Mouse (Mus musculus) intestine, embryonic 16.5 days (tissue): ENCODE data around the gene Sfxn5. TPM values are rescaled to one million over a fixed set of nuclear protein-coding genes. Genes with fewer than 3 reads are reported as not detected.

Experiments used
- ATAC-seq: fragments of 200-750 bp; cut with Nextera tagmentation; 2 replicates; pipeline ENCODE4 v1.8.0; 2017; ENCODE audit warnings: moderate TSS enrichment, moderate library complexity
- H3K27ac ChIP-seq: fragments of 300-500 bp; sonication (generic); 2 replicates; pipeline ENCODE4 v1.5.1; 2014; ENCODE audit warnings: mild to moderate bottlenecking, low read length
- H3K27me3 ChIP-seq: fragments of 300-500 bp; sonication (generic); replicated peaks from 2 replicates; pipeline ENCODE4 v1.6.1; 2014; ENCODE audit warnings: low read length, control low read depth, mixed read lengths; ENCODE audit not compliant: control insufficient read depth, insufficient read depth
- H3K36me3 ChIP-seq: fragments of 300-500 bp; sonication (generic); 2 replicates; pipeline ENCODE4 v1.6.1; 2014; ENCODE audit warnings: low read length, control low read depth; ENCODE audit not compliant: control insufficient read depth, insufficient read depth
- H3K4me1 ChIP-seq: fragments of 300-500 bp; sonication (generic); 2 replicates; pipeline ENCODE4 v1.6.1; 2014; ENCODE audit warnings: low read length, control low read depth, mixed read lengths; ENCODE audit not compliant: control insufficient read depth, insufficient read depth
- H3K4me2 ChIP-seq: fragments of 300-500 bp; sonication (generic); 2 replicates; pipeline ENCODE4 v1.6.1; 2014; ENCODE audit warnings: low read depth, low read length, control low read depth
- H3K4me3 ChIP-seq: fragments of 300-500 bp; sonication (generic); 2 replicates; pipeline ENCODE4 v1.5.1; 2014; ENCODE audit warnings: mild to moderate bottlenecking, low read length
- H3K9ac ChIP-seq: fragments of 300-500 bp; sonication (generic); 2 replicates; pipeline ENCODE4 v1.6.1; 2014; ENCODE audit warnings: low read depth, low read length
- H3K9me3 ChIP-seq: fragments of 300-500 bp; sonication (generic); 2 replicates; pipeline ENCODE4 v1.6.1; 2016; ENCODE audit warnings: low read length, control low read depth; ENCODE audit not compliant: control insufficient read depth
- WGBS: fragments of 180-500 bp; shearing (Covaris S2); extraction: QIAGEN DNeasy Blood & Tissue Kit; methylation state at CpG from one replicate; pipeline ENCODE4 v1.1.7; 2014; 5-methylcytosine and 5-hydroxymethylcytosine counted together
- polyA plus RNA-seq: library from polyadenylated mRNA; unstranded; fragments of >200 nt; fragmentation: Nextera tagmentation; extraction: Ambion mirVana; gene quantifications from 2 replicates; pipeline ENCODE4 v1.2.1, GENCODE M21; 2015

Gene Sfxn5
- polyA plus RNA-seq, 1 experiment from 2014 or later: 7.2 TPM

GRCm38 (mm10) chr6:85207345-85207744 lies 125.9 kb downstream of the Sfxn5 start:
- no peak for ATAC-seq
- Histone ChIP-seq H3K4me3 (no peak overlapping the region), H3K4me1 (0 out of 2 replicates have a peak, but pooled peaks cover 4% of the 10 kb centered on the region), H3K9me3 (no peaks in the 10 kb centered on the region), H3K4me2 (no peak overlapping the region), H3K9ac (no peak overlapping the region), H3K27ac (no peak overlapping the region), H3K36me3 (no peaks in the 10 kb centered on the region), H3K27me3 (no peaks in the 10 kb centered on the region)
- 62% methylated on average over 5 of the region's 5 CpGs for WGBS

GRCm38 (mm10) chr6:85206939-85207285 lies 126.3 kb downstream of the Sfxn5 start:
- WGBS: 44% methylated on average over 15 of the region's 15 CpGs
- Histone ChIP-seq H3K4me1 (0 out of 2 replicates have a peak, but pooled peaks cover 4% of the 10 kb centered on the region), H3K27ac (no peak overlapping the region), H3K36me3 (no peaks in the 10 kb centered on the region), H3K9ac (no peak overlapping the region), H3K27me3 (no peaks in the 10 kb centered on the region), H3K4me2 (peak overlapping the region; percentile 13; the same call in 1 of the 2 replicates), H3K4me3 (no peak overlapping the region), H3K9me3 (no peaks in the 10 kb centered on the region)
- peak; percentile 58 for ATAC-seq

GRCm38 (mm10) chr6:85206182-85206938 lies 126.9 kb downstream of the Sfxn5 start:
- no peaks in the 10 kb centered on the region for H3K36me3 ChIP-seq
- 0 out of 2 replicates have a peak, but pooled peaks cover 4% of the 10 kb centered on the region for H3K4me1 ChIP-seq
- ATAC-seq: peak; percentile 81
- peak overlapping the region; percentile 13; the same call in 1 of the 2 replicates for H3K4me2 ChIP-seq
- WGBS: 42% methylated on average over 16 of the region's 16 CpGs
- H3K4me3 ChIP-seq: no peak overlapping the region
- H3K9ac ChIP-seq: no peak overlapping the region
- H3K27ac ChIP-seq: no peak overlapping the region
- no peaks in the 10 kb centered on the region for H3K27me3 ChIP-seq
- H3K9me3 ChIP-seq: no peaks in the 10 kb centered on the region

GRCm38 (mm10) chr6:85197951-85198350 lies 135.3 kb downstream of the Sfxn5 start:
- H3K9me3 ChIP-seq: no peaks in the 10 kb centered on the region
- WGBS: 62% methylated on average over 2 of the region's 2 CpGs
- H3K27ac ChIP-seq: no peak overlapping the region
- no peaks in the 10 kb centered on the region for H3K4me1 ChIP-seq
- H3K9ac ChIP-seq: no peak overlapping the region
- H3K4me2 ChIP-seq: no peak overlapping the region
- no peak overlapping the region for H3K4me3 ChIP-seq
- peaks cover 39% of the 10 kb centered on the region for H3K27me3 ChIP-seq
- no peaks in the 10 kb centered on the region for H3K36me3 ChIP-seq
- no peak for ATAC-seq

GRCm38 (mm10) chr6:85193381-85194318 lies 139.6 kb downstream of the Sfxn5 start:
- Histone ChIP-seq H3K27ac (no peak overlapping the region), H3K9me3 (no peaks in the 10 kb centered on the region), H3K4me3 (no peak overlapping the region), H3K4me1 (peaks cover 6% of the 10 kb centered on the region; the same call in 1 of the 2 replicates), H3K36me3 (no peaks in the 10 kb centered on the region), H3K9ac (no peak overlapping the region), H3K27me3 (peaks cover 75% of the 10 kb centered on the region), H3K4me2 (no peak overlapping the region)
- ATAC-seq: no peak
- WGBS: 11% methylated on average over 29 of the region's 29 CpGs

GRCm38 (mm10) chr6:85191751-85192440 lies 141.3 kb downstream of the Sfxn5 start:
- Histone ChIP-seq H3K36me3 (no peaks in the 10 kb centered on the region), H3K4me1 (peaks cover 19% of the 10 kb centered on the region), H3K4me2 (no peak overlapping the region), H3K9ac (no peak overlapping the region), H3K27ac (no peak overlapping the region), H3K4me3 (no peak overlapping the region), H3K27me3 (peaks cover 85% of the 10 kb centered on the region), H3K9me3 (no peaks in the 10 kb centered on the region)
- no peak for ATAC-seq
- 35% methylated on average over 9 of the region's 9 CpGs for WGBS

GRCm38 (mm10) chr6:85190671-85191070 lies 142.6 kb downstream of the Sfxn5 start:
- Histone ChIP-seq H3K9me3 (no peaks in the 10 kb centered on the region), H3K27ac (no peak overlapping the region), H3K27me3 (peaks cover 89% of the 10 kb centered on the region), H3K36me3 (no peaks in the 10 kb centered on the region), H3K4me2 (peak overlapping the region; percentile 58), H3K4me3 (peak overlapping the region; percentile 44), H3K9ac (no peak overlapping the region), H3K4me1 (peaks cover 27% of the 10 kb centered on the region)
- ATAC-seq: no peak
- 3% methylated on average over 13 of the region's 13 CpGs for WGBS

GRCm38 (mm10) chr6:85189911-85190591 lies 143.2 kb downstream of the Sfxn5 start:
- Histone ChIP-seq H3K9me3 (no peaks in the 10 kb centered on the region), H3K27ac (no peak overlapping the region), H3K4me1 (peaks cover 27% of the 10 kb centered on the region), H3K4me2 (peak overlapping the region; percentile 58), H3K36me3 (no peaks in the 10 kb centered on the region), H3K27me3 (peaks cover 87% of the 10 kb centered on the region), H3K4me3 (peak overlapping the region; percentile 44), H3K9ac (no peak overlapping the region)
- ATAC-seq: no peak
- under 1% methylated on average over 52 of the region's 52 CpGs for WGBS
